Mouse (Mus musculus): Measurements from ENCODE around the gene Megf6. TPM values are rescaled to one million over a fixed set of nuclear protein-coding genes. Genes with fewer than 3 reads are reported as not detected.

Gene Megf6
- total RNA-seq, 2 experiments from 2014 or later: 9.4 to 11.6 TPM

DNA sequence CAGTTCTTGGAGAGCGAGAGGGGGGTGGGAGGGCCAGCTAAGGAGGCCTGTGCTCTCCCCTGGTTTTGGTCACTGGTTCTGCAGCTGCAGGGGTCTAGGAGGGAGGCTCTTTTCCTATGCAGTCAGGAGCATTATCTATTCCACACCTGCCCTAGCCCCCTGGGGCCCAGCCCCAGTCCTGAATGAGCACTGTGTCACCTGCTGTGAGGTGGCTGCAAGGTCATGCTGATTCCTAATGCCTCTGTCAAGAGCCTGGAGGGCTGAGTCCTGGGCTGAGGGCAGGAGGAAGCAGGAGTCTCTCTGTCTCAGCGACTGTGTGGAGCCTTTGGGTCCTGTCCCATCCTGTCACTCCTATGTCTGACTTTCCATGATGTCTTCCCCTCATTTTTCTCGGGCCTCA lies 39.3 kb downstream of the Megf6 start:
- DNase-seq (ENCODE audit: low spot score in 2 of 2): no peak

DNA sequence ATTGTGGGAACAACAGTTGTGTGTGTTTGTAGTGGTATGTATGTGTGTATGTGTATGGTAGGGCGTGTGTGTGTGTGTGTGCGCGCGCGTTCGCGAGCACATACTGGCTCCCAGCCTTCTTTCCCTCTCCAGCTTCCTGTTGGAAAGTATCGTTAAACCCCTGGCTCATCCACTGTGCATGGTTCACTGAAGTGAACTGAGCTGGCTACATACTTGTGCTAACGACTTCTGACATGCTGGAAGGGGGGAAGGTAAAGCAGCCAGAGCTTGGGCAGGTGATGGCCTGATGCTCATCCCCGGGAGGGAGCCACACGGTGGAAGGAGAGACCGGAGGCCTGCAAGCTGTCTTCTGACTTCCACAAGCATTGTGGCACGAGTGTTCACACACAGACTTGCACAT lies 40.9 kb downstream of the Megf6 start:
- DNase-seq (ENCODE audit: low spot score in 2 of 2): no peak

DNA sequence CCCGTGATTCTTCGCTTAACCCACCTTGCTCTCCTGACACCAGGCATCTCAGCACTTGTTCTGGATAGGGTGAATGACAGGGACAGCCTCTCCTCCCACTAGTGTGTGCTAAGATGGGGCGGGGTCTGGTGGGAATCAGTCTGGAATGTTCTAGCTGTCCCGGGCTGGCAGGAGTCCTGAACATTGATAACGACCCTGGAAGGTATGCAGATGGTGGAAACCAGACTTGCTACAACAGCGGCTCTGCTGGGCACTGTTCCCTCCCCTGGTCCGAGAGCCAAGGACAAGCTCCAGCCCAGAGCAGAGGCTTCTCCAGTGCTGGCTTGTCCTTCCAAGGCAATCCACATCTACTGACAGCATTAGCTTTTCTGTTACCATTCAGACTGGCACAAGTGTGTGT lies 43.1 kb downstream of the Megf6 start:
- no peak for DNase-seq (ENCODE audit: low spot score in 2 of 2)

DNA sequence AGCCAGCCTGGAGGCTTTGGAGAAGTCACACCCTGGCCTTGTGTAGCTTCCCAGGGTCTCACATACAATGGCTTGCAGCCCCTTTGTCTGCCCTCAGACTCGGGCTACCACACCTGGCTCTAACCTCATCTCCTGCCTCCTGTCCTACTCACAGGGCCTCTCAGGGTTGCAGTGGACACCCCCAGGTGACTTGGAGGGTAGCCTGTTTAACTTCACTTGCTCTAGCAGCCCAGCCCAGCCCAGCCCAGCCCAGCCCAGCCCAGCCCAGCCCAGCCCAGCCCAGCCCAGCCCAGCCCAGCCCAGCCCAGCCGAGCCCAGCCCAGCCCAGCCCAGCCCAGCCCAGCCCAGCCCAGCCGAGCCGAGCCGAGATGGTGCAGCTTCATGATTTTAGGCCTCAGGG lies 43.5 kb downstream of the Megf6 start:
- no peak for DNase-seq (ENCODE audit: low spot score in 2 of 2)

DNA sequence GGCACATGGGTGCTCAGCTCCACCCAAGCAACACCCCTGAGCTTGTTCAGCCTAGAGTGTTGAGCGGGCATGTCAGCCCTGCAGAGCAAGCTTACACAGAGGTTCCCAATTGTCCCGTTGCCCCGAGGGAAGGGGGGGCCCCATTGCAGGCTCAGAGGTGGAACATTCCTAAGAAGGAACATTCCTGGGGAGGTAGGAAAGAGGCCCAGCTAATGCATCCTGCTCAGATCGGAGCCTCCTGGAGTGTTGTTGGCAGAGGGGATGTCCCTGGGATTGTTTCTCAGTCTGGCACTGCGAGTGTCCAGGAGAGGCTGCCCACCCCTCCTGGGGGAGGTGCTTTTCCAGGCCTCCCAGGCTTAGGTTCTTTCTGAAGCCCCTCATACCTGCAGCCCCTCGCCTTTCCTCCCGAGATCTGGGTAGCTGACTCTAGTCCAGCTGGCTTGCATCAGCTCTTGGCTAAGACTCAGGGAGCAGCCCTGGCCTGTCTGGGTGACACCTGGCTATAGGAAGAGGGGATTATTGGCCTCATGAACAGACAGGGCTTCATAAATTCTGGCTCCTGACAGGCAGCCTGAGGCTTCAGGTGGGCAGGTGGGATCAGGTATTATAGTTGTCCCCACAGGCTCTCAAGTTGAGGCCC lies 47.3 kb downstream of the Megf6 start:
- DNase-seq (ENCODE audit: low spot score in 2 of 2): no peak

DNA sequence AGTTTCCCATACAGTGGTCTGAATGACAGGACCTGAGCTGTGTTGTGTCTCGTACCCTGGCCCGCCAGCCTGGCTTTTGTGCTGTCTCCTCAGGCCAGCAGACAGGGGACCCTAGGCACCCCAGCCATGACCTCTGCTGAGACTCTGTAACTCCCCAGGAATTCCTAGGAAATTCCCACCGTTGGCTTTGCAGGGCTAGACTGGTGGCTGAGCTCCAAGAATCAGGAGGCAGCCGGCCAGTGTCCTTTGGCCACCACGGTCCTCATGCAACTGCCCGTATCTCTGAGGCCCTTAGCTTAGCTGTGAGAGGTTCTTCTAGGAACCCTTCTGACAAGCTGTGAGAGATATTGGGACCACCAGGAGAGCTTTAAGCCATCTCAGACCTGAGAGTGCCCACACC lies 52.2 kb downstream of the Megf6 start:
- no peak for DNase-seq (ENCODE audit: low spot score in 2 of 2)

DNA sequence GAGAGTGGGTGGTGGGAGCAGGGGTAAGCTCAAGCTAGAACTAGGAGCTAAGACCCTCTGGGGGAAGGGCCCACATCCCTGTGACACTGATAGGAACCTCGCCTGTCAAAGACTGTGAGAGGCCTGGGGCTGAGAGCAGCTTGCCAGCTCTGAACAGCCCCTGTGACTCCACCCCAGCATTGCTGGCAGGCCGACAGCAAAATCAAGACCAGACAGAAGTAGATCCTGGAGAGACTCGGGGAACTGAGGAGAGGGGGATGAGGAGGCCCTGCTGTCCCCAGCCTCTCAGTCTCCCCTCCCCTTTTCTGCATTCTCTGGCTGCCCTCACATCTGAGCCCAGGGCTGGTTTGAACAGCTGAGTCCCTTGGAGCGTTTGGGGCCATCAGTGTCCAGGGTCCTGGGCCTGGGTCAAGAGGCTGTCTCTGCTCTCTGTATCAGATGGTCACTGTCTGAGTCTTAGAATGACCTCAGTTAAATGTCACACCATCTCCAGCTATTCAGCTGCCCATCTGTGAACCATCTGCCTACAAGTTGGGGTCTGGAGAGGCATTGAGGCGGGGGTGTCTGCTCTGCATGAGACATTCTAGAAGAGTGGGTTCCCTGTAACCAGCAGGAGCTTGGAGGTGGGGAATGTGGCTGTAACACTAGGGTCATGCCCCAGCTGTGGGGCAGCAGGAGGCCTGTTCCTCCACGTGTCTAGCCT lies 53.9 kb downstream of the Megf6 start:
- DNase-seq (ENCODE audit: low spot score in 2 of 2): no peak

DNA sequence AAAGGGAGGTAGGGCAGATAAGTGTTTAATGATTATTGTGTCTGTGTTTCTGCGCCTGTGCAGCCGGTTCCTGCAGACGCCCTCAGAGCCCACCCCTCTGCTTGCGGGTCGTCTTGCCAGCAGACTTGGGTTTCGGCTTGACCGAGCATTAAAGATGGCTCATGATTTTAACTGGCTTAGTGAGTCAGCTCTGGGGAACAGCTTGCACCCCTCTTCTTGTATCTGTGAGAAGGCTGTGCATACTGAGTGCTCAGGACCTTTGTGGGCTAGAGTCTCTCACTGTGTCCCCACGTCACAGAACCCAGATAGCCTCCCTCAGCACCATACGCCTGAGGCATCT lies 54.4 kb downstream of the Megf6 start:
- no peak for DNase-seq (ENCODE audit: low spot score in 2 of 2)

DNA sequence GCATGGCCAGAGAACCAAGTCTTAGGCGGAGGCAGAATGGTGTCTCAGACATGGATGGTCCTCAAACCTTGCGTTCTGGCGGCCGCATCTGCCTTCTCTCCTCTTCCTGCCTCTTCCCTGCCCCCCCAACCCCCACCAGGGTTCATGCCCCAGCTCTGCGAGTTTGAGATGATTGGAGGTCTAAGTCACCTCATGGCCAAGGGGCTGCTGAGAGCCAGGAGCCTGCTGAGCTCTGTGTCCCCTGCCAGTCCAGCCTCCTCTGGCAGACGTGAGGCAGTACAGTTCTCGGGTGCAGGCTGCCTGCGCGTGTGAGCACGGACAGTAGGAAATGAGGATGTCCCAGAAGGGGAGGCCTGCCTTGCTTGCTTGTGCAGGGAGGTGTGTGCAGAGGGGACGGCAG lies 56.1 kb downstream of the Megf6 start:
- DNase-seq (ENCODE audit: low spot score in 2 of 2): no peak

DNA sequence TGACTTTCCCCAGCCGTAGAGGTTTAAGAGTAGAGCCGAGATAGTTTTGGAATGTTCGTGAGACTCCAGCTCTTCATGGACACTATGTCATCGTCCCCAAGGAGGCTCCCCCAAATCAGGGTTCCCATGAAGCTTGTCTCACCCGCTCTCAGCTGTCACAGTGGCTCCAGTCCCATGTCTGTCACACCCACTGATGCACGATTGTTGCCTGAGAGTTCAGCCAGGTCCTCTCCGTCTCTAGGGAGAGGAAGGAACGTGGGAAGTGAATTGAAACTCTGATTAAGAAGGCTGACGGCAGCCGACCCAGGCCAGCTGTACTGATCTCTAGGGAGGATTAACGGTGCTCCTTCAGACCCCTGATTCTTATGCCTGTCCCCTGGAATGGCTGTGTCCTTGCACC lies 57.8 kb downstream of the Megf6 start:
- DNase-seq (ENCODE audit: low spot score in 2 of 2): no peak

DNA sequence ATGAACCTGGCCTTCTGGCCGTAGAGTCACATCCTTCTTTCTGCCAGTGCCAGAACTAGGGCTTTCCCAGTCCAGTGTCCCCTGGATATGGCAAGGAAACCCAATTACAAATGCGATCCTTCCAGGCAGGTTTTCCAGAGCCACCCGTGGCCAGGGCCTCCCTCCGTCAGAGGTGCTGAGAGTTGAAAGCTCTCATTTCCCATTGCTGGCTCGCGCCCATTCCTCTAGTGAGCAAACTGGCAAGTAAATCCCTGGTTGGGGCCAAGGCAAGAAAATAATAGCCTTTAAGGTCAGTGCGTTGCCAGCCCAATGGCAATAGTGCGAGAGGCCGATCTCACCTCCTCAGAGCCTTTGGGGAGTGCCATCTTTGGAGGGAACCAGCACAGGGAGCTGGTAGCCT lies 59.0 kb downstream of the Megf6 start:
- DNase-seq (ENCODE audit: low spot score in 2 of 2): no peak

DNA sequence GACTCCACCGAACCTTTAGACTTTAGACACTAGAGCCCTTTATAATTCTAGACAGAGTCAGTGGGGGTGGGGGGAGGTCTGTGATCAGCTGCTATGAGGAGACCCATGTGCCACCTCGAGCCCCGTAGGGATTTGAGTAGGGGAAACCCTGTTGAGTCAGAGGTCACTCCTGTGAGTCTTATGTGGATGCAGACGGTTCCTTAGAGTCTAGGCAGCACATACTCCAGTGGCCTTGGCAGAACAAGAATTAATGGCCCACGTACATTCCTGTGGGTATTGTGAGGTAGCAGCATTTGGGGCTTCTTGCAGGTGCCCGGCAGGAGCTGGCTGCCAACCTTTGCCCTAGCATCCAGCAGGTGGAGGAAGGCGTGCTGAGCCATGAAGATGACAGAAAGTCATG lies 60.9 kb downstream of the Megf6 start:
- no peak for DNase-seq (ENCODE audit: low spot score in 2 of 2)

DNA sequence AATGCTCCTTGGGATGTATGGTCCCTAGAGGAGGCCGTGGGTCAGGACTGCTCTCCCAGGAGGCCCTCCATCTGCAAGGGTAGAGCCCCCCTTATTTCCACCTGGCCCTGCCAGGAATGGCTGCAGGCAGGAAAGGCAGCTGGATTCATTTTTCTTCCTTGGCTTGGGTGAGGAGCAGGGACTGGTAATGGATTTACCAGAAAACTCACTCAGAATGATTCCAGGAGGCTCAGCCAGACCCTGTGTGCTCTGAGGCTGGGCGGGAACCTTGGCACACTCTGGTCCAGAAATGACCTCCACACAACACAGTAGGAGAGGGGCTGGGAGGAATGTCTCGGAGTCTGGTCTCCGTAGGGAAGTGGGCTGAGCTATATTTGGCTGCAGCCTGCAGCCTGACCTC lies 61.8 kb downstream of the Megf6 start:
- DNase-seq (ENCODE audit: low spot score in 2 of 2): no peak

DNA sequence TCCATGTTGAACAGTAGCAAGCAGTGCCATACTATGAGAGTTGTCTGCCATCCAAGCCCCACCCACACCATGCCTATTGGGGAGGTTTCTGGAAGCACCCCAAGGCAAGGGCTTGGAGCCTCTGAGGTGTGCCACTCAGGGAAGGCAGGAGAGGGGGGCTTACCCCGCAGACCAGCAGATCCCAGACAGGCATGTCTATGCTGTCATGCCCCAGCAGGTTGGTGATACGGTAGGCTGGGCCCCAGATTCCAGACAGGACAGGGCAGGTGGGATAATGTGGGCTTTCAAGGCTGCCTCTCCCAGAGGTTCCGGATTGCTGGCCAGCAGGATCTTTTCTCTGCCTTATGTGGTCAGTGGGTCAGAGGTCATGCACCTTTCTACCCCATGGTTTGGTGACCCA lies 65.5 kb downstream of the Megf6 start:
- no peak for DNase-seq (ENCODE audit: low spot score in 2 of 2)

DNA sequence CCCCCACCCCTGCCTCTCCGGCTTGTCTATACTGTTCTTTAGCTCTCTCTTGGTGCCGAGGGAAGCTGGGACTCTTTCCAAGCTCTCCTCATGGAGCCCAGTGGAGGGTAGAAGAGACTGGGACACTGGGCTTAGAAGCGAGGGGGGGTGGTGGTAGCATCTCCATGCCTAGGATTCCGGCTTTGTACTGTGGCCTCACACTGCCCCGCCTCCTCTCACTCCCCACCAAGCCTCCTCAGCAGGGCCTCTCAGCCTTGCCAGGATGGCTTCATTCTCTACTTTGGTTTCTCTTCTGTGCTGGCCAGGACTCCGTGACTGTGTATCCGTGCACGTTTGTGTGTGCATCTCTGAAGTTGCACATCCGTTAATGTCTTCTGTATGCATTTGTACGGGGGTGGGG lies 66.4 kb downstream of the Megf6 start:
- DNase-seq (ENCODE audit: low spot score in 2 of 2): no peak

DNA sequence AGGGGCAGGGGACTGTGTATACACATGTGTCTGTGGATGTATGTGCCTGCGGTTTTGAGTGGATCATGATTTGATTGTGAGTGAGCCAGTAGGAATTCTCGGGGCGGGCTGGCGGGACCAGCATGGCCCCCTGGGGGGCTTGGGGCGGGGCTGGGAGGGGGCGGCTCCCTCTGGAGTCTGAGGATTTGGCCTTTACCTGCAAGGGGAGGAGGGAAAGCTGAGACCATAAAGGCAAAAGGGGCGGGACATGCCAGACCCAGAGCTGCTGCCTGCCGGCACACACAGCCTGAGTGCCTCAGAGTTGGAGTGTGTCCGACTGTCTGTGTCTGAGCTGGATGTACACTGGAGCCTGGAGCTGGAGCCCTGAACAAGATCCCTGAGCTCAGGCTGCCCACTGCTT lies 66.8 kb downstream of the Megf6 start:
- DNase-seq (ENCODE audit: low spot score in 2 of 2): no peak

DNA sequence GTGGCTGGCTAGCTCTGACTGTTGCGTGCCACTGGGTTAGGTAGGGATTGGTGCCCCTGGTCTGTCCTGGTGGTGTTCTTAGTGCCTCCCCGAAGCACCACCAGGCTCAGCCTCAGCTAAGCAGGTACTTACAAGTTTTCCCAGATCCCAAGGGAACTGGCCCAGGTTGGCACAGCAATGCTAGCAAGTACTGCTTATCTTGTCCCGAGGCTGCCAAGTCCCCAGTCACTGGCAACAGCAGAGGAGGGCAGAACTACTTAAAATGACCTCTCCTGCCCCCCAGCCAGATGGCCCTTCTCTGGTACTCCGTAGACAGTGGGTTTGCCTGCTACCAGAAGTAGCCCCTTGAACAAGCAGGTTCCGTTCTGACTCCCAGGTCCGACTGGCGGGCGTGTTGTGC lies 68.7 kb downstream of the Megf6 start:
- no peak for DNase-seq (ENCODE audit: low spot score in 2 of 2)

DNA sequence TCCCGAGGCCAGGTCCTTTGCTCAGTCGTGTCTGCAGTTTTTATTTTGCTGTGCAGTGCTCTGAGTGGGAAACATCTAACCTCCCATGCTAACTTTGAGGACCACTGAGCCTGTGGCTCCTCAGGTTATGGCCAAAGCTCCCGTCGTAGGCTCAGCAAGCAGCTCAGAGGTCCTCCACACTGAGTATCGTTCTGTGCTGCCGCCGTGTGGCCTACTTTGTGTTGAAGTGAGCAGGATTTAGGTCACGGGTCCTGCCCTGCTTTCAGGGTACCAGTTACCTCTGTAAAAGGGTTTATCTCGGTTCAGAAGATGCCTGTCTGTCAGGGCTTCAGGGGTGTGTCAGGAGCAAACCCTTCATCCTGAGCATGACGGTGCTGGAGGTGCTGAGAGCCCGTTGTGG lies 70.1 kb downstream of the Megf6 start:
- no peak for DNase-seq (ENCODE audit: low spot score in 2 of 2)

DNA sequence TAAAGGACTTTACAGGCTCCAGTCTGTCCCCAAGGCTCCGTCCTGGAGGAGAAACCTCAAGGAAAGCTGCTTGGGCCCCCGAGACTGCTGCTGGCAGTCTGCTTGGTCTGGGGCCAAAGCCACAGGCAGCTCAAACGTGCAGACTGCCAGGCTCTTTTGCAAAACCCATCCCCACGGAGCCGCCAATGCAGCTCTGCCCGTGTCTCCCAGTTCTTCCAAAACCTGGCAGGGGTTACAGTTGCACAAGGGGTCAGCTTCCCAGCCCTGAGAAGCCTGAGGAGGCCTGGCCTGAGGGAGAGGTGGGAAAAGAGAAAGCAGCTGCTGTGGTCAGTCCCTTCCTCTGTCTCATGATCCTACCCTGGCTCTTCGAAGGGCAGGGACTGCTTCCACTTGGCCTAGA lies 74.8 kb downstream of the Megf6 start:
- DNase-seq (ENCODE audit: low spot score in 2 of 2): no peak

DNA sequence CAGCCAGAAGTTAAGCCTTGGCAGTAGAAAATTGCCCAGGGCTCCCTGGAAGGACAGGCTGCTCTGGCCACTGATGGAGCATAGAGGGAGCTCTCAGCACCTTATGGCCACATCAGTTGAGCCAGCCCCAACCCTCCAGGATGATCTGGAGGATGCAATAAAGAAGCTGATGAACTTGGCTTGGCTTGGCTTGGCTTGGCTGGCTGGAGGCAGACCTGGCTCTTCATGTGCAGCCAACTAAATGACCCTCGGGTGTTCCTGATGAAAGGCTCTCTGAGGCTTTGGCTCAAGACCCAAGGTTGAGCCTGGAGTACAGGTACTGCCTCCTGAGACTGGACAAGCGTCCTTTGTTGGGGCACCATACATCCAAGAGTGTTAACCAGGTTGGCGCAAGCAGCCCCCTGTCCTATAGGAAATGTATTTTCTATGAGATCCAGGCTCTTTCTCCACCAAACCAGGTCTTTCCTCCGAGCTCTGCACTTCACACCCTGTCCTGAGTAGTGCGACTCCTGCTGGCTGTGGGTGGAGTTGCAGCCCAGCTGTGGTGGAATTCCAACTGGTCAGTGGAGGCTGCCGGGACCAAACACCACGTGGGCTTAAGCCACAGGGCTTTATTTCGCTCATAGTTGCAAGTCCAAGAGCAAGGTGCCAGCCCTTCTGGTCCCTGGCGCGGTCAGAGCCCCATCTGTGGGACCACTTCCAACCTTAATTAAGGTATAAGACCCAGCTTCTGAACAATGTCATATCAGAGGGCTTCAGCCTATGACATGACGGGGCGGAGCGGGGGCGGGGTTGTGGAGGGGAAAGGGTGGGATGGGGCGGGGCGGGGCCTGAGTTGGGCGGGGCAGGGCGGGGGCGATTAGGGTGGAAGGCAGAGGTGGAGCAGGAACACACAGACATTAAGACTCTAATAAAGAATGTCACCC lies 75.8 kb downstream of the Megf6 start:
- peak in 1 of 2 experiments; percentile 43 for DNase-seq (ENCODE audit: low spot score in 2 of 2)

DNA sequence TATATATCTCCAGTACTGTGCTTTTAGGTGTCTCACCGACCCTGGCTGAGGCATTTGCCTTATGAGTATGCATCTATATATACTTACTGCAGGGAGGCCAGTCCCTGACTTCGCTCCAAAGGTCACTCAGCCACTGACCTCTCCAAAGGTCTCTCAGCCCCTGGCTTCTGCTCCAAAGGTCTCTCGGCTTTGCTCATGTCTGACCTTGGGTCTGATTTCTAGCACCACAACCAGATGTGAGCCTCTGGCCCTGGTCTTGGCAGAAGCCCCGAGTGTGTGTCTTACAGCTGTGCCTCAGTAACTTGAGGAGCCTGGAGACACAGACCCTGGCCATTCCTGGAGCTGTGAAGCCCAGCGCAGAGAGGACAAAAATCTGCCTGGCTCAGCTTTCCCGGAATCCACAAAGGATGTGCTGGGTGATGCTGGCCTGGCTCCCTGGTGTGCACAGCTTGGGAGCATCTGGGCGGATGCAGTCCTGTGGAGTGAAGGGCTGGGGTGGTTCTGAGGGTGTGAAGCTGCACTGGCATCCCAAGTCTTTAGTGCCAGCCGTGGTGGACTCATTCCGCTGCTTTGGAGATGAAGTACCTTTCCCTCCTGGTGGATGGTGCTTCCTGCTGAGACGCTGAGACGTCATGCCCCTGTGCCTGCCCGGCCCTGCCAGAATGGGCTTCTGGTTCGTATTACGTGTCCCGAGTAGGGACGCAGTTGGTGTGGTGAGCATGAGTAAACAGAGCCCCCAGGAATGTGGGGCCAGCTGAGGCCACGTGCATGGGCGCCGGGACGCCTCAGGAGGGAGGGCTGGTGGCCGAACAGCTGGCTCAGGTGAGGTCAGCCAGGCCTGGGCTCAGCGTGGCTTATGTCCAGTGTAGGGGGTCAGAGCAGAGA lies 76.9 kb downstream of the Megf6 start:
- DNase-seq (ENCODE audit: low spot score in 2 of 2): no peak

Data from layer of hippocampus, postnatal 14 days (tissue).